Mouse (Mus musculus) bone marrow, adult 2 months (tissue): ENCODE results near the gene 4930402F06Rik. TPM values are rescaled to one million over a fixed set of nuclear protein-coding genes. Genes with fewer than 3 reads are reported as not detected.

Experiments
- H3K27ac ChIP-seq: fragments of 200-500 bp; 2 replicates; pipeline ENCODE4 v1.5.1; 2012; ENCODE audit warnings: low read depth, mild to moderate bottlenecking, control low read depth, inconsistent platforms, low read length; ENCODE audit not compliant: control insufficient read depth, poor library complexity, insufficient read depth
- H3K4me1 ChIP-seq: fragments of 200-500 bp; 2 replicates; pipeline ENCODE4 v1.6.1; 2011; ENCODE audit warnings: low read length; ENCODE audit not compliant: control insufficient read depth, insufficient read depth
- H3K4me3 ChIP-seq: fragments of 200-500 bp; replicated peaks from 2 replicates; pipeline ENCODE3; 2011; ENCODE audit warnings: mild to moderate bottlenecking, low read depth, low read length, control low read depth; ENCODE audit not compliant: control insufficient read depth
- CTCF ChIP-seq: fragments of 200-500 bp; IDR thresholded peaks from 2 replicates; pipeline ENCODE4 v1.5.1; 2011; ENCODE audit warnings: low read length, control low read depth; ENCODE audit not compliant: control insufficient read depth, insufficient read depth
- POLR2A ChIP-seq: fragments of 200-500 bp; IDR thresholded peaks from 2 replicates; pipeline ENCODE4 v1.6.1; 2011; ENCODE audit warnings: low read depth, mild to moderate bottlenecking, control low read depth, low read length, borderline replicate concordance; ENCODE audit not compliant: control insufficient read depth
- WGBS: fragments of 180-500 bp; shearing (Covaris S2); methylation state at CpG from one replicate; pipeline ENCODE4 v1.1.7; 2018; 5-methylcytosine and 5-hydroxymethylcytosine counted together
- polyA plus RNA-seq: library from polyadenylated mRNA; stranded (reverse); fragments of >200 nt; gene quantifications from 2 replicates; pipeline ENCODE4 v1.2.4, GENCODE M21; 2011; ENCODE audit warnings: low replicate concordance; ENCODE audit not compliant: missing spikeins, insufficient read depth, insufficient read length

4930402F06Rik gene
- polyA plus RNA-seq = not detected in 2 replicates

DNA sequence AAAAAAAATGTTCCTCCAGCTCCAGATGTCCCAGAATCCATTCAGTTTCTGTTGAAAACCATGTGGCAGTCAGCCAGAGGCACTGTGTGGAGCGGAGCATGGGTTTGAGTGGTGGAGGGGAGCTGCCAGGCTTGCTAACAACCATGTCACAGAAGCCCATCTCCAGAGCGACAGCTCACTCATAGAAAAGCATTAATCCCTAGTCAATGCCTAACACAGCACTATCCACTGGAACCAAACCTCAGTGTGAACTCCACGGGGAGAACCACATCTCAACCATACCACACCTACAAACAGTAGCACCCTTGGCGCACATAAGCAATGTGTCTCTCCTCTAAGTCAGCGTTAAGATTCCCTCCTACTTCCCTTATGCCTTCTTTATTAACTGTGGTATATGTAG lies at the start of gene 4930402F06Rik:
Gene 4930402F06Rik (minus strand): TSS at position 80 of the 400 bp plus-strand sequence.
- TF ChIP-seq POLR2A (no peak), CTCF (no peak)
- H3K4me3 ChIP-seq = no peak within 1 kb of the TSS
- 68% methylated on average over 5 of the region's 5 CpGs for WGBS
- H3K27ac ChIP-seq = no peak within 1 kb of the TSS
- H3K4me1 ChIP-seq = peaks cover 1% of the 10 kb centered on the region; the same call in 1 of the 2 replicates

GRCm38 (mm10) chr2:35446300-35446699 lies 49.3 kb upstream of the 4930402F06Rik start:
- WGBS = 59% methylated on average over 5 of the region's 5 CpGs

GRCm38 (mm10) chr2:35445610-35446009 lies 48.6 kb upstream of the 4930402F06Rik start:
- Histone ChIP-seq H3K4me3 (no peak overlapping the region), H3K27ac (peak overlapping the region; percentile 12; the same call in 1 of the 2 replicates), H3K4me1 (peaks cover 32% of the 10 kb centered on the region)
- TF ChIP-seq POLR2A = no peak
- TF ChIP-seq CTCF = no peak
- WGBS = 27% methylated on average over 7 of the region's 7 CpGs

More at GRCm38 (mm10) chr2:35446300-35446699, 49.3 kb upstream of the 4930402F06Rik start:
- no peak overlapping the region for H3K4me3 ChIP-seq
- H3K4me1 ChIP-seq = peaks cover 32% of the 10 kb centered on the region
- H3K27ac ChIP-seq = no peak overlapping the region
- no peak for TF ChIP-seq POLR2A
- no peak for TF ChIP-seq CTCF

- TF ChIP-seq POLR2A (no peak), CTCF (no peak)
These were observed 47.8 kb upstream of the 4930402F06Rik start for GRCm38 (mm10) chr2:35444764-35445262.

GRCm38 (mm10) chr2:35443981-35444763 lies 47.2 kb upstream of the 4930402F06Rik start:
- Histone ChIP-seq H3K4me1 (peaks cover 24% of the 10 kb centered on the region), H3K4me3 (peak overlapping the region; percentile 46), H3K27ac (peak overlapping the region; percentile 39)
- TF ChIP-seq POLR2A (no peak), CTCF (no peak)
- 10% methylated on average over 16 of the region's 16 CpGs for WGBS

More at GRCm38 (mm10) chr2:35444764-35445262, 47.8 kb upstream of the 4930402F06Rik start:
- 22% methylated on average over 6 of the region's 6 CpGs for WGBS
- H3K4me1 ChIP-seq = peaks cover 28% of the 10 kb centered on the region
- peak overlapping the region; percentile 10 for H3K4me3 ChIP-seq
- peak overlapping the region; percentile 35 for H3K27ac ChIP-seq

DNA sequence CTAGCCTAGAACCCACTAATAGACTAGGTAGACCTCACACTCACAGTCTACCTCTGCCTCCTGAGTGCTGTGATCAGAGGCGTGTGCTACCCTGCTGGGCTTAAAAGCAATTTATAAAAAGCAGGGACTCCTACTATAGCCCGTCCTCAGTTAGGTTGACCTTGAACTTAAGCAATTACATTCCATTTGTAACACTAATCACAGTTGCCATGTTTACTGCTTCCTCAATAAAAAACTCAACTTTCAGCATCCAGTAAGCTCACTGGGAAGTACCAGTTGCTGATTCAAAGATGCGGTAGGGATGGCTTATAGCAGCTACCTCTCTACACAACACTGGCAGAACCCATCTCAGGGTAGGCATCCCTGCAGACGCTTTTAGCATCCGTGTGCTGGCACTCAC lies 46.4 kb upstream of the 4930402F06Rik start:
- no peak overlapping the region for H3K4me3 ChIP-seq
- WGBS = 71% methylated on average over 5 of the region's 5 CpGs
- TF ChIP-seq CTCF (no peak), POLR2A (no peak)
- no peak overlapping the region for H3K27ac ChIP-seq
- peaks cover 23% of the 10 kb centered on the region for H3K4me1 ChIP-seq

DNA sequence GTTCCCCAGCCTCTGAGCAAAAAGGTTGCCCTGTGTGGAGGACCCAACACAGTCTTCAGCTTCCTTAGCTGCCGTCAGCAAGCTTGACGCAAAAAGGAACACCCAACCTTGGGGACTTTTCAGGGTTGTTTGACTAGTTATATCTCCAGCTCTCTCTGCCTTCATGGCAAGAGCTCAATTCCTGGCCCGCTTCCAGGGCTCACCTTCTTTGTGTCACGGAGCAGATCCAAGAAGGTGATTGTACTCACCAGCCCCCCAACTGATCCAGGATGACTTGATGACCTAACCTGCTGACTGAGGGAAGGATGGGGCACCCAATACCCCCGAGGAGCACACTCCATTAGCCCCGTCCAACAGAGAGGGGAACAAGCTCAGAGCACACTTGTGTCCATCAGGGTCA lies 45.1 kb upstream of the 4930402F06Rik start:
- 39% methylated on average over 6 of the region's 6 CpGs for WGBS
- Histone ChIP-seq H3K4me3 (no peak overlapping the region), H3K27ac (peak overlapping the region; percentile 49), H3K4me1 (peaks cover 22% of the 10 kb centered on the region)
- no peak for TF ChIP-seq POLR2A
- no peak for TF ChIP-seq CTCF

DNA sequence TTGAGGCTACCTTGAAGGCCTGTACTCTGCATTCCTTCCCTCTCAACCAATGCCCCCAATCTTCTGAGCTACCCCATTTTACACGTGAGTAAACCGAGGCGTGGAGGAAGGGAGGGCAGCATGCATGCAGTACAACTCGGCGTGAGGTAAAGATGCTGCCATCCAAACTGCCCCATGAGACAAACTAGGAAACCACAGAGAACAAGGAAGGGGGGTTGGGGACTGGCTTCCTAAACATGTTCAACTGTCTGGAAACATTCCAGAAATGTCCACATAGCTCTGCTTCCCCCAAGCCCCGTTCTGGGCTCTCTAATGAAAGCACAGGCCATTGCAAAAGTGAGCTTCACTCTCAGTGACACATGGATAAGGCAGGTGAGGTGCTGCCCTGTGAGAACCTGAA lies 44.4 kb upstream of the 4930402F06Rik start:
- no peak overlapping the region for H3K4me3 ChIP-seq
- peaks cover 20% of the 10 kb centered on the region for H3K4me1 ChIP-seq
- peak overlapping the region; percentile 49 for H3K27ac ChIP-seq
- no peak for TF ChIP-seq CTCF
- TF ChIP-seq POLR2A = no peak
- WGBS = 8% methylated on average over 6 of the region's 6 CpGs
